Mouse (Mus musculus): ENCODE results near the gene Apopt1. TPM values are rescaled to one million over a fixed set of nuclear protein-coding genes. Genes with fewer than 3 reads are reported as not detected.

Gene Apopt1
- total and polyA plus RNA-seq, 2 experiments from 2014 or later, result 23.6 to 60.3 TPM

DNA sequence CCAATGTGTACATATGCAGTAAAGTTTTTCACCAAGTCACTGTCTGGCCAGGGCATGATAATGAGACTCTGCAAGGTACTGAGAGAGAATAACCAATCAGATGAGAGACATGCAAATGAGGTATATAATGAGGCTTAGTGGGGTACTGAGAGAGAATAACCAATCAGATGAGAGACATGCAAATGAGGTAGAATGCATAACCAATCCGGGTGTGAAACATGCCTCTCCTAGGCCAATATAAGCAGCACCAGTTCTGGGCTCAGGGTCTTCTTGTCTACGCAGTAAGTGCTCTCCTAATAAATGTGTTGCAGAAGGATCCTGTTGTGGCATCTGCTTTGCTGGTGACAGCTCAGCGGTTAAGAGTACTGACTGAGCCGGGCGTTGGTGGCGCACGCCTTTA, 3.4 kb downstream of the Apopt1 start:
- TF ChIP-seq CTCF (IDR thresholded peaks at IDR 0.05; ENCODE audit: low read depth), result no peak
- H3K4me3 ChIP-seq (ENCODE audit: low read length), result no peak overlapping the region
- H3K27ac ChIP-seq, result no peak overlapping the region
- no peak for ATAC-seq
- WGBS, result 93% methylated on average over 7 of the region's 7 CpGs
- no peaks in the 10 kb centered on the region for H3K9me3 ChIP-seq (ENCODE audit: low read length)
- H3K4me1 ChIP-seq (ENCODE audit: insufficient read depth, low read length), result peaks cover 11% of the 10 kb centered on the region
- no peak for DNase-seq (ENCODE audit: low spot score)
- H3K27me3 ChIP-seq (ENCODE audit: insufficient read depth, low read length), result no peaks in the 10 kb centered on the region
- no peak overlapping the region for H3K4me2 ChIP-seq (ENCODE audit: low read depth, low read length)
- no peak overlapping the region for H3K9ac ChIP-seq (replicated peaks; ENCODE audit: low read length)
- no peaks in the 10 kb centered on the region for H3K36me3 ChIP-seq (ENCODE audit: insufficient read depth, low read length)

DNA sequence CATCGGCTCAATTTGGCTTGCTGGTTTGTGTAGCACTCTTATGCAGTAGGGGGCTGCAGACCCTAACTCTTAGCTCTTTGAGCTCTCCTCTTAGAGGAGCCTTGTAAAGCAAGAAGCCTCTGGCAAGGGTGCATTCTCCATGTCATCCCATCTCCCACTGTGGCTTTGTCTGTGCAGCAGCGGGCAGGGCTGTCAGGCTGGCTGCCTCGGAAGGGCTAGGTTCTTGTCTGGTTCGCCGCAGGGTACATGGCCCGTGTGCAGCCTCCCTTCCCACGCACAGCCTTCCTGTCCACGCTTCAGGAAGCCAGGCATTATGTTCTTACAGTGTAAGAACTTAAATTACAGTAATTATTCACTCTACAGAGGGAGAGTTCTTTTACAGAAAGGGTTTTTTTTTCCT, 5.6 kb downstream of the Apopt1 start:
- no peaks in the 10 kb centered on the region for H3K9me3 ChIP-seq (ENCODE audit: low read length)
- H3K4me2 ChIP-seq (ENCODE audit: low read depth, low read length), result 0 out of 2 replicates have a peak overlapping the region, but pooled peaks have one; percentile 5
- DNase-seq (ENCODE audit: low spot score), result peak; percentile 53
- no peak; the same call in 1 of the 2 replicates for ATAC-seq
- 0 out of 2 replicates have a peak overlapping the region, but pooled peaks have one; percentile 17 for H3K9ac ChIP-seq (replicated peaks; ENCODE audit: low read length)
- H3K27me3 ChIP-seq (ENCODE audit: insufficient read depth, low read length), result no peaks in the 10 kb centered on the region
- no peak for TF ChIP-seq CTCF (IDR thresholded peaks at IDR 0.05; ENCODE audit: low read depth)
- H3K4me3 ChIP-seq (ENCODE audit: low read length), result no peak overlapping the region
- WGBS, result 20% methylated on average over 8 of the region's 8 CpGs
- H3K36me3 ChIP-seq (ENCODE audit: insufficient read depth, low read length), result no peaks in the 10 kb centered on the region
- H3K4me1 ChIP-seq (ENCODE audit: insufficient read depth, low read length), result peaks cover 4% of the 10 kb centered on the region; the same call in 1 of the 2 replicates
- peak overlapping the region; percentile 74 for H3K27ac ChIP-seq

DNA sequence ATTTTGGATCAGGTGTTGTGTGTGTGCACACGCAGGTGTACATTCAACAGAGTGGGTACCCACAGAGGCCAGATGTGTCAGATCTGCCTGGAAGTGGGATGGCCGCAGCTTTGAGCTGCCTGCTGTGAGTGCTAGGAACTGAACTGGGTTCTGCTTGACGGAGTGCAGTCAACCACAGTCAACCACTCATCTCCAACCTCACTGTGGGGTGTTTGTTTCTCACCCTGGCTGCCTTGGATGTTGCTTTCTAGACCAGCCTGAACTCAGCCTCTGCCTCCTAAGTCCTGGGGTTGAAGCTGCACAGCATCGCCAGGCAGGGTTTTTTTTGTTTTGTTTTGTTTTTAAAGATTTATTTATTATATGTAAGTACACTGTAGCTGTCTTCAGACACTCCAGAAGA, 7.2 kb downstream of the Apopt1 start:
- H3K27me3 ChIP-seq (ENCODE audit: insufficient read depth, low read length), result no peaks in the 10 kb centered on the region
- DNase-seq (ENCODE audit: low spot score) (no peak), ATAC-seq (no peak)
- WGBS, result 84% methylated on average over 4 of the region's 4 CpGs
- no peak for TF ChIP-seq CTCF (IDR thresholded peaks at IDR 0.05; ENCODE audit: low read depth)
- no peak overlapping the region for H3K4me3 ChIP-seq (ENCODE audit: low read length)
- no peak overlapping the region for H3K4me2 ChIP-seq (ENCODE audit: low read depth, low read length)
- no peak overlapping the region for H3K27ac ChIP-seq
- H3K36me3 ChIP-seq (ENCODE audit: insufficient read depth, low read length), result 0 out of 2 replicates have a peak, but pooled peaks cover 3% of the 10 kb centered on the region
- H3K4me1 ChIP-seq (ENCODE audit: insufficient read depth, low read length), result peaks cover 4% of the 10 kb centered on the region; the same call in 1 of the 2 replicates
- H3K9ac ChIP-seq (replicated peaks; ENCODE audit: low read length), result no peak overlapping the region
- H3K9me3 ChIP-seq (ENCODE audit: low read length), result no peaks in the 10 kb centered on the region

DNA sequence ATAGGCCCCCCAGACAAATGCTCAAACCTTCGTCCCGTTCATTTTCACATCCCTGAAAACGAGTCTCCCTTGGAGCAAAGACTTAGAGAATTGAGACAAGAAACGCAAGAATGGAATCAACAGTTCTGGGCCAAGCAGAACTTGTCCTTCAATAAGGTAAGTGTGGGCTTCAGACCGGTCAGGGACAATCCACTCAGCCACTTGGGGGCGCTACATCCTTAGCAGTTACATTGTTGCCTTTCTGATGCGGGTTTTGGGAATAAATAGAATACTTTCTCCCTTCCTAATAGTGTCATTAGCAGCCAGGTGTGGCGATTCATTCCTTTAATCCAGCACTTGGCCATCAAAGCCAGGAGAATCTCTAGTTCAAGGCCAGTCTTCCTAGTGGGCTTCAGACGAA, 9.6 kb downstream of the Apopt1 start:
- no peak overlapping the region for H3K4me3 ChIP-seq (ENCODE audit: low read length)
- 73% methylated on average over 9 of the region's 9 CpGs for WGBS
- H3K27me3 ChIP-seq (ENCODE audit: insufficient read depth, low read length), result no peaks in the 10 kb centered on the region
- no peak overlapping the region for H3K27ac ChIP-seq
- no peak overlapping the region for H3K4me2 ChIP-seq (ENCODE audit: low read depth, low read length)
- H3K4me1 ChIP-seq (ENCODE audit: insufficient read depth, low read length), result peaks cover 11% of the 10 kb centered on the region; the same call in 1 of the 2 replicates
- no peak for ATAC-seq
- DNase-seq (ENCODE audit: low spot score), result peak; percentile 65
- no peak overlapping the region for H3K9ac ChIP-seq (replicated peaks; ENCODE audit: low read length)
- 0 out of 2 replicates have a peak, but pooled peaks cover 3% of the 10 kb centered on the region for H3K36me3 ChIP-seq (ENCODE audit: insufficient read depth, low read length)
- H3K9me3 ChIP-seq (ENCODE audit: low read length), result no peaks in the 10 kb centered on the region
- peak; percentile 67 for TF ChIP-seq CTCF (IDR thresholded peaks at IDR 0.05; ENCODE audit: low read depth)

DNA sequence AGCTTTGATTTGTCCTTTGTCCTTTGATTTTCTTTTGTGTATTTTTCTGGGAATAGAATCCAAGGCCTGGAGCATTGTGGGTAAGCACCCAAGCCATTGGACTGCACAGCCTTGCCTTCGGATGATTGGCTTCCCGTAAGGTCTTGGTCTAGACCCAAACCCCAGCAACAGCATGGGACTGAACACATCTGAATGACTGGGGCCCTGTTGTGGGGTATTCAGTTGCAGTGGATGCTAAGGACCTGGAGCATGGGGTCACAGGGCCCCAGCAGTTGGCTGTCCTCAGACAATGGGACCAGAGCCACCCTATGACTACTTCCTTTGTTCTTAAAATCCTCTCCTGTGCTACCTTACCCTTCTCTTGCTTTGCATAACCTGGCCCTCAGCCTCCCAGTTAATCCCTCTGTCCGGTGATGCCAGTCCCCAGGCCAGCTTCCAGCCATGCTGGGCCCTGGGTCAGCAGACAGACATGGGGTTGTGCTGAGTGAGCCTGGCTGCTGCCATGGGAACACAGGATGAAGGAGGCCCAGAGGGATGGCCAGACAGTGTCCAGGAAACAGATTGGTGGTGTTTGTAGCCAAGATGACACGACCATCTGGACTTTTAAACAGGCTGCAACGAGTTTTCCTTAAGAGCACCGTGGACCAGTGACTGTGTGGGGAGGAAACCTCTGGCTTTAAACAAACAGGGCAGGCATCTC, 11.7 kb downstream of the Apopt1 start:
- Histone ChIP-seq H3K36me3 (ENCODE audit: insufficient read depth, low read length) (peaks cover 11% of the 10 kb centered on the region; the same call in 1 of the 2 replicates), H3K4me2 (ENCODE audit: low read depth, low read length) (no peak overlapping the region), H3K27me3 (ENCODE audit: insufficient read depth, low read length) (no peaks in the 10 kb centered on the region), H3K9me3 (ENCODE audit: low read length) (no peaks in the 10 kb centered on the region), H3K4me1 (ENCODE audit: insufficient read depth, low read length) (0 out of 2 replicates have a peak, but pooled peaks cover 7% of the 10 kb centered on the region), H3K9ac (replicated peaks; ENCODE audit: low read length) (no peak overlapping the region), H3K4me3 (ENCODE audit: low read length) (no peak overlapping the region), H3K27ac (peak overlapping the region; percentile 74)
- ATAC-seq (peak; percentile 89), DNase-seq (ENCODE audit: low spot score) (peak; percentile 78)
- TF ChIP-seq CTCF (IDR thresholded peaks at IDR 0.05; ENCODE audit: low read depth), result no peak
- WGBS, result 20% methylated on average over 6 of the region's 6 CpGs

DNA sequence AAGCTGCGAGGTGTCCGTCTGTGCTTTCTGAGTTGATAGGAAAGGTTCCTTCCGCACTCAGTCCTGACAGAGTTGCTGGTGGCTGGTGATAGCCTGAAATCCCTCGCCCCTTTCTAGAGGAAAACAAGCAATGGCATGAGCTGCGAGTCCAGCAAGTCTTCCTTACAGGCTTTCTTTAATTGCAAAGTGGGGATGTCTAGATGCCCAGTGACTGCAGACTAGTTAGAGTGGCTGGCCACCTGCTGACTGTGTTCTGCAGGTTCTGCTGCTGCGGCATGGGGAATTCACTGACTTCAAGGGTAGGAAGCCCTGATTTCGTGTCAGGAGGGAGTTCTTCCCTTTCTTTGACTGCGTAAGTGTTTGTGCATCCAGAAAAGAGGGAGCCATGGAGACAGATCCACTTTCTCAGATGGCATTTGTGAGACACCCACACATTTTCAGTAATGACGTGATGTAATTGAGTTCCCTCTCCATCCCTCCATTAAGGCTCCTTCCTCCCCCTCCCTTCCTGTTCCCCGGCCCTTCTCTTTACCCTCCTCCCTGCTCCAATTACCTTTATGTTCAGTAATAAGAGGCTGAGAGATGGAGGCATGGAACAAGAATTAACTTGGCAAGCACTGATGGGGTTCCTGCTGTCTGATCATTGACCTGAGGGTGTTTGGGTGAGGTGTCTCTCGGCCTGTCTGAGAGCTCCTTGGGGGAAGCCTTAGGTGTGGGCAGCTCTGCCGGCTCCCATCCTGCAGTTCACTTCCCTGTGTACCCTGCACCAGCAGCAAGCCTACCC, 12.5 kb downstream of the Apopt1 start:
- ATAC-seq, result no peak
- H3K36me3 ChIP-seq (ENCODE audit: insufficient read depth, low read length), result peaks cover 11% of the 10 kb centered on the region; the same call in 1 of the 2 replicates
- H3K9ac ChIP-seq (replicated peaks; ENCODE audit: low read length), result no peak overlapping the region
- no peak overlapping the region for H3K4me2 ChIP-seq (ENCODE audit: low read depth, low read length)
- 52% methylated on average over 12 of the region's 12 CpGs for WGBS
- TF ChIP-seq CTCF (IDR thresholded peaks at IDR 0.05; ENCODE audit: low read depth), result 0 out of 2 replicates have a peak, but pooled peaks have one; percentile 11
- H3K27me3 ChIP-seq (ENCODE audit: insufficient read depth, low read length), result no peaks in the 10 kb centered on the region
- H3K4me1 ChIP-seq (ENCODE audit: insufficient read depth, low read length), result 0 out of 2 replicates have a peak, but pooled peaks cover 7% of the 10 kb centered on the region
- no peak overlapping the region for H3K4me3 ChIP-seq (ENCODE audit: low read length)
- H3K9me3 ChIP-seq (ENCODE audit: low read length), result no peaks in the 10 kb centered on the region
- no peak for DNase-seq (ENCODE audit: low spot score)
- peak overlapping the region; percentile 74 for H3K27ac ChIP-seq
